Mouse (Mus musculus): ENCODE data around the gene C130079G13Rik. TPM values are rescaled to one million over a fixed set of nuclear protein-coding genes. Genes with fewer than 3 reads are reported as not detected.
"Not testable (repeated sequence)": the region's sequence is repeated elsewhere in the genome, so short reads cannot be mapped to it uniquely, and the experiment has no call there.

The C130079G13Rik gene
- total RNA-seq (2021): not detected
- long read RNA-seq, experiment 1: 0 reads
- long read RNA-seq, experiment 2: 0 reads

DNA sequence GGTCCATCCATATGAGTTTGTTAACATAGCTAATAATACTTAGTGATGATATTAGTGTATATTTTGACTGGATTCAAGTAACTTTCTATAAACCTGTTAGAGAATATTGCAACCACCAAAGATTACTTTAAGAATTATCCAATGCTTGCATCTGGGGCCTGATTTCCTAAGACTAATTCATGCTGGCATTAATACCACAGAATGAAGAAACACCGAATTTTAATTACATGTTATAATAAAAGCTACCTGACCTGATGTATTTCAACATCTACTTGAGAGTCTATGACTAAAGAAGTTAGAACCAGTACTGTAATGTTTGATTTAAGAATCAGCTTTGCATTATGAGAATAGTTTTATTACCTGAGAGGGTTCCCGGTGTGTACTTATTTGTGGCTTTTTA lies at the start of gene C130079G13Rik:
TSS of gene C130079G13Rik (plus strand) at position 301 of the 400 bp plus-strand sequence.
- intact Hi-C loops (cut with DNase I): no loop called here

DNA sequence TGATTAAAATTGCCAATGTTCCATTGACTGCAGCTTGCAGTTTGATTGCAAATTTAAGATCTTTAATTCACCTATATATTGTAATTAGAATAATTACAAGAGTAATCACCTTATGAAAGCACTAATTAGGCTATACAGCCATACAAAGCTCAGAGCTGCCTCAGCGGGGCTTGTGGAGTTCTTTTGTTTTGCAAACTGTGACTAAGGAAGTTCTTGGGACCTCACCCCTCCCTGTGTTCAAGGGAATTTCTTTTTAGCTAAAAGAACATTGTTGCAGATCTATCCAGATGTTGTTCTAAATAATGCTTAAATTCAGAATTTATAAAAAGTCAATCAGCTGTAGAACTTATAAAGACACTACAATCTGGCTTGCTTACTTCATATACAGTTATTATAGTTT lies 47.4 kb upstream of the C130079G13Rik start:
- DNase-seq (ENCODE audit: low spot score in 2 of 2): not testable (repeated sequence)
- intact Hi-C loops (cut with DNase I): loop anchor here (10.0 kb wide), 1 partner anchor 177 kb away; no protein-coding TSS in a partner anchor

More for the DNA sequence above, at the start of gene C130079G13Rik:
- no peak for DNase-seq (ENCODE audit: low spot score in 2 of 2)

DNA sequence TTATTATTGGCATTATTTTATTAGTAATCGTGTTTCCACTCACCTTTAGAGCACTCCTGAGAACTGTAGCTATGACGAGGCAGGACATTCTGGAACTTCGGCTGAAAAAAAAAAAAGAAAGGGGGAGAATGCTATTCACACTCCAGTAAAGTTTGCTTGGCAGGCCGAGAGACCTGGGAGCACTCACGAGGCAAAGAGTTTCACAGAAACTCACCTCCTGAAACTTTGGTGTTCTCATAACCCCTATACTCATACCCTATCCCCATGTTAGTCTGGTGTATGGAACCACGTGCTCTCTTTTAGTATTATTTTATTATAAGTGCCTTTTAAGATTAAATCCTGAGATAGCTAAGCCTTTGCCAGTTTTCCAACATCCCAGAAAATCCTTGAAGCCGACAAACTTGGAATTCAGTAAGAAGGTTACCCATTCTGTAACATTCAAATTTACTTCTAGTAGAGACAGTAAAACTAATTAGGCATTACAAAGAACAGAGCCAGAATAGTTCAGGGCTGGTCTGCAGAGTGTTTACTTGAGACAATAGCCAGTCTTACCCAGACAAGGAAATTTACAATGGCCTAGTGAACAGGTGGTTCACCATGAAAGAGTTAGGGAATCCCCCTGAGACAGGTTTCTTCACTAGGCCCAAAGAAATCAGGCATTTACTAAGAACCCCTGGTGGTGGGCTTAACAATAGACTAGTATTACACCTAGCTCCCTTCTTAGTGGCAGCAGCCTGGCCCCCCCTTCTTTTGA lies 45.0 kb upstream of the C130079G13Rik start:
- intact Hi-C loops (cut with DNase I): loop anchor here (10.0 kb wide), 1 partner anchor 175 kb away; no protein-coding TSS in a partner anchor

DNA sequence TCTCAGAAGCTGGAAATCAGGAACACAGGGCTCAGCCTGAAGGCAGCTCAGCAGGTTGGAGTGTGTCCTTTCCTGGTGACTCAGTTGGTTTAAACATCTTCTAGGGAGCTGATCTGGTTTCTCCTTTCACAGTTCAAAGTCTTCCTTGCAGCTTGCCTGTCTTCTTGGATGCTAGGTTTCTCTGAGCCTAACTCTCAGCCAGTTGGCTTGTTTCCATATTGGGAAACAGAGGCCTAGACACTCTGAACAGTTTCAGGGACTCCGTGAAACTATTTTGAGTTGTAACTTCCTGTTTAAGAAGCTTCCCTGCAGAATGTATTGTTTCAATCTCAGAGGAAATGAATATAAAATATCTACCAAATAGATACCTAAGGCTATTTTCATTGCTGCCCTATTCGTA lies 31.7 kb upstream of the C130079G13Rik start:
- intact Hi-C loops (cut with DNase I): no loop called here
- no peak for DNase-seq (ENCODE audit: low spot score in 2 of 2)

More for the DNA sequence above, 45.0 kb upstream of the C130079G13Rik start:
- DNase-seq (ENCODE audit: low spot score in 2 of 2): not testable (repeated sequence)

DNA sequence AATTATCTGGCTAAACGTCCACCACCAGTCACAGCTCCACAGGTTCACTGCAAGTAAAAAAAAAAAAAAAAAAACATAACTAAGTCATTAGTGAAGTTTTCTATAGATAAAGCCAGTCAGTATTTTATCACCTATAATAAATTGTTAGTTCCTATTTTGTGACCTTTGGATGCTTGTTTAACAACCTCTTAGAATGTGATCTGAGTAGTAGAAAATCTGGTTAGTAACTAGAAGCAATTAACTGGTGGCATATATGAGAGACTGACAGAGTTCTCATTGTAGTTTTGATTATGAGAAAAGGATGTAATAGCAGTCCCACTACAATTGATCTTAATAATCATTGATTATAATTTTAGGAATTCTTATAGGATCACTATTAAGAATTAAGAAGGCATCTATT lies 9.6 kb downstream of the C130079G13Rik start:
- DNase-seq (ENCODE audit: low spot score in 2 of 2): no peak
- intact Hi-C loops (cut with DNase I): no loop called here

DNA sequence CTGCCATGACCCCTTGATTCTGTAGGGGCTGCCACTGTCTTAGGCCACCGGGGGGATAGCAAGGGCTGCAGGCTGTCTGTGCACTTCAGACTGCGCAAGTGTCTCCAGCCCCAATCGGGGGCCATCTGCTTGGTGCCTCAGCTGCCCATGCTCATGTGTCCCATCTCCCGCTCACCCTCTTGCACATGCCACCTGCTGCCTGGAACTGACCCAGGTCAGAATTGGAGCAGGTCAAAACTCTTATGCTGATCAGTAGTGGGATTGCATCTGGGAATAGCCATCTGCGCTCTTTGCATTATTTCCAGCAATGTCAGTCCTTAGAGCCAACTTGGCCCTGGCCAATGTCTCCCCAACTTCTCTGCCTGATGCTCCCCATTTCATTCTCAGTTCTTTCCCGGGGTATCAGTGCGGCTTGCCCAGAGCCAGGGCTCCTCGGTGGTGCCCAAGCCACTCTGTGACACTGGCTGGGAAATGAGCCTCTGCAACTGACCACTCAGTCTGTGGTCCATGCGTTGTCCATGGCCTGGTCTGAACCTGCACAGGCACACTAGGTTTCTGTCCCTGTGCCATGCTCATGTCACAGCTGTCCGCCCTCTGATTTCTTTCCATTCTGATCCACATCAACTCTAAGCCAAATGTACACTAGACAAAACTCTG lies 22.4 kb downstream of the C130079G13Rik start:
- DNase-seq (ENCODE audit: low spot score in 2 of 2): no peak
- intact Hi-C loops (cut with DNase I): no loop called here

DNA sequence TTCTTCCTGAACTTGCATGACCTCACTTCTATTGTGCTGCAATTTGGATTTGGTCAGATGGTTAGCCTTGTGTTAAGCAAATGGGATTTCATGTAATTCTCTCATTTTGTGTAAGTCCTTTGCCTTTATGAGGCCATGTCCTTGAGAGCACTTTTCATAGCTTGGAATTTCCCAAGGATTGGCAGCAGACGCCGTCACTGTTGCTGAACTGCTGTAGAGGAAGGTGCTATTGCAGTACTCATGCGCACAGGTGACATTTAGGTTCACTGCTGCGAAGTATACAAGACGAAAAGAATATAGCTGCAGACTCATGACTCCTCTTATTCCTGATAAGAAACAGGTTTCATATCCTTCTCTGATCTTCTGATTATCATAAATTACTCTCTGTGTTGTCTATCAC lies 45.9 kb downstream of the C130079G13Rik start:
- no peak for DNase-seq (ENCODE audit: low spot score in 2 of 2)
- intact Hi-C loops (cut with DNase I): no loop called here

DNA sequence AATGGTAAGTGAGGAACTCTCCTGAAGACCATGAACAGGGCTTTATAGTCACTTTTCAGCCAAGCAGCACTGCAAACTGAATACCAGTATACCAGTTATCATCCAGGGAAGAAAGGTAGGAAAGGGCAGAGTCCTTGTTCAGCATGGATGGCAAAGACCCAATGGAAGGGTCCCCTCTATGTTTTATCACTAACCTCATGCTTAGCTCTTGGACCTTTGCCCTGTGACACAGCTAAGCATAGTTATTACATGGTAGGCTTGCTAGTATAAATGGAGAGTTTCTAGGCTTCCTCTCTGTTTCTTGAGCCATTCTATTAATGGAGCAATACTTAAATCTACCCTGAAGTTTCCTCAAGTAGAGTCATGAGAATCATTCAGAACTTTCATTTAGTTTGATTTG lies 49.6 kb downstream of the C130079G13Rik start:
- intact Hi-C loops (cut with DNase I): no loop called here
- no peak for DNase-seq (ENCODE audit: low spot score in 2 of 2)

Other genes starting within 250 kb of the C130079G13Rik start
- not detected for gene Gm5538, start 195.4 kb upstream of the C130079G13Rik start, total RNA-seq (2021)
- not detected for gene Gm8298, start 64.2 kb upstream of the C130079G13Rik start, total RNA-seq (2021)
- gene Aadacl2, start 81.5 kb downstream of the C130079G13Rik start, total RNA-seq (2021): not detected
- not detected for gene Aadac, start 100.5 kb downstream of the C130079G13Rik start, total RNA-seq (2021)
- gene Sucnr1, start 156.7 kb downstream of the C130079G13Rik start, total RNA-seq (2021): not detected

Data from left cerebral cortex, postnatal 14 days (tissue).